Mouse (Mus musculus) kidney, postnatal 25 days (tissue): ENCODE results near the gene Krt12.

Experiments
- DNase-seq, 2 experiments: peaks; one replicate each; pipeline ENCODE4 v3.0.0; 2021; ENCODE audit warnings: mixed read lengths in 2 of 2

The Krt12 gene

GRCm38 (mm10) chr11:99422159-99422558, at the start of gene Krt12:
Gene Krt12 (minus strand): TSS chr11:99422259.
- no peak for DNase-seq

DNA sequence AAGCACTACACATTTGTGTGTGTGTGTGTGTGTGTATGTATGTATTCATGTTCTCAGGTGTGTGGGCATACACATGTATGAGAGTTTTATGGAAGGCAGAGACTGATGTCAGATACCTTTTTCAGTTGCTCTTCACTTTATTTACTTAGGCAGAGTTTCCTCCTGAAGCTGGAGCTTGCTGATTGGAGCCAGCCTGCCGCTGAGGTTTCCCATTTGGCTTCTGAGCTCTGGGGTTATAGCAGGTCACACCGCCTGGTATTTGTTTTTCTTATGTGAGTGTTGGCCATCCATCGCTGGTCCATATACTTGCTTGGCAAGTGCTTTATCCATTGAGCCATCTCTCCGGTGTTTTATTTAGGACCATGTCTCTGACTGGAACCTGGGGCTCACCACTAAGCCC, 47.2 kb upstream of the Krt12 start:
- no peak for DNase-seq

GRCm38 (mm10) chr11:99468566-99468965, 46.5 kb upstream of the Krt12 start:
- no peak for DNase-seq

DNA sequence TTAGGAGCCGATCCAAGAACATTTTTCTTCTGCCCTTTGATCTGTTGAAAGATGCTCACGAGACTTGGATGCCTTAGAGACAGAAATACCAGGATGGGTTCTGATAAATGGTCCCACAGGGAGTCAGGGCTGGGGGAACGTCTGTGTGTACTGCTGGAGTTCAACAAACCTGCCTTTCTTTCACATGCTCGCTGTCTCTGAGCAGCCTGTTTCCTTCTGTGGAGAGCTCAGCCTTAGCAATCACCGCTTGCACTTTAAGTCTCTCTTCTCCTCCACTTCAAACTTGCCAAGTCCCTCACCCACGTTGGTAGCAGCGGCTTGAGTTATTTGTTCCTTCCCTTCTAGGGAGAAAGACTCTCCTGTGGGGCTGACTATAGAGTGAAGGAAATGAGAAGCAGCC, 44.3 kb upstream of the Krt12 start:
- no peak for DNase-seq

- peak; percentile 82 to 90 for DNase-seq
These were observed 42.8 kb upstream of the Krt12 start for GRCm38 (mm10) chr11:99464836-99465235.

DNA sequence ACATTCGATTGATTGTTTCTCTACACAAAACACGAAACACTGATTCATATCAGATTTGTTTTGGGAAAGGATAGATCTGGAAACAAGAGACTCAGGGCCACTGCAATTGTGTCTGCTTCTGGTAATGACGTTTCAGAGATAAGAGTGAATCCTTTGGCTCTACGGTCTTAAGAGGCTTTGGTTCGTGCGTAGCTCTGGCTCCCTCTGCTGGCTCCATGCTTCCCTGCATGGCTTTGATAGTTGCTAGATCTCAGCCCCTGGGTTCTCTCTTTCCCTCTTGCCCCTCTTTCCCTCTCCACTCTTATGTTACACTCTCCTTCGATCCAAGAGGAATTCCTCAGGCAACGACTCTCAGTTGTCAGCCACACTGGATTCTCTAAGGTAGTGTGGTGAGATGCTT, 41.1 kb upstream of the Krt12 start:
- DNase-seq = peak; percentile 60 to 84

GRCm38 (mm10) chr11:99461736-99462135, 39.7 kb upstream of the Krt12 start:
- DNase-seq = peak; percentile 82 to 91

- peak in 1 of 2 experiments; percentile 48 for DNase-seq
These were observed 36.8 kb upstream of the Krt12 start for GRCm38 (mm10) chr11:99458887-99459286.

DNA sequence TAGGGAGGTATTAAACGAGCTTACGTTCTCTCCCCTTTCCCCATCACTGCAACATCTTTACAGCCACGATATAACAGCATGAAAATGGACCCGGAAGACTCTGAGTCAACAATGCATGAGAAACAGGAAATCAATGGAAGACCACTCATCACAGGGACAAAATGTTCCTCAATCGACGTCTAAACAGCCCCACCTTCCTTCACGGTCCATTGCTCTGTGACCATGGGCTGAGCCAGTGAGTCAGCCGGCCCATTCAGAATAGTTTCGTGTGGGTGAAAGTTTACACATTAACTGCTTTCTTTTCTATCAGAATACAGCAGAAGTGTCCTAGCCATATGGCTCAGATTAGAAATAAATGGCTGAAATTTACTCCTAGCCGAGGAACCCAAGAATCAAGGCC, 32.7 kb upstream of the Krt12 start:
- DNase-seq = peak; percentile 52 to 81

GRCm38 (mm10) chr11:99454044-99454443, 32.0 kb upstream of the Krt12 start:
- DNase-seq = no peak

- no peak for DNase-seq
These were observed 26.7 kb upstream of the Krt12 start for GRCm38 (mm10) chr11:99448769-99449168.

GRCm38 (mm10) chr11:99441220-99441619, 19.2 kb upstream of the Krt12 start:
- DNase-seq = no peak

GRCm38 (mm10) chr11:99439465-99439864, 17.4 kb upstream of the Krt12 start:
- no peak for DNase-seq

- no peak for DNase-seq
These were observed 15.9 kb upstream of the Krt12 start, which contains the start of gene Krt20 for GRCm38 (mm10) chr11:99437972-99438371. Gene Krt20 (minus strand): TSS chr11:99438150.

DNA sequence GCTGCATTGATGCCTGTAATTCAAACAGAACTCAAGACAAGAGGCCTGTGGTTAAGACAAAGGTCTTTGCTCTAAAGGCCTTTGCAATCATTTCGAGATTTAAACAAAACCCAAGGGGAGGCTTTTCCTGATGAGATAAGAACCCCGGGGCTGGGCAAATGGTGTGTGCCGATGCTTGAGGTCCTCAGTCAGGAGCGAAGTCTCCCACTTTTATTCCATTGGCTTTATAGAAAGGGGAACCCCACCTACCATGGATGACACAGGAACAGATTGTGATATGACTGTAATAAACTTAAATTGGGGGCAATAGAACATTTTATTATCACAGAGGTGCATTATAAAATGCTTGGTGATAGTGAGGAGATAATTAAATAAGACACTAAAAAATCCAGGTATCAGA, 14.6 kb upstream of the Krt12 start:
- no peak for DNase-seq

DNA sequence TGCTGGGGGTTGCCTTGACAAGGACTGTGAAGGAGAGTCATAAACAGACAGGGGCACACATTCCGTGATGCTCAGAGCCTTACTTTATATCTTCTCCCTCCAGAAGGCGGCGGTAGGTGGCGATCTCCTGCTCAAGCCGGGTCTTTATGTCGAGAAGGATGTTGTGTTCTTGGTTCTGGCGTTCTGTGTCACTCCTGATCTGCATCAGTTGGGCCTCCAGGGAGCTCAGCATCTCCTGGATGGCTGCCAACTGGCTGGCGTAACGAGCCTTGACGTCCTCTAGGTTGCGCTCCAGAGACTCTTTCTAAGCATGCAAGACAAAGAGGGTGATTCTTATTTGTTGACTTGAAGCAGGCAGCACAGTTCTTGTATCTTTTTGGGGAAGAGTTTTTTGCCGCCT, 8.6 kb upstream of the Krt12 start:
- DNase-seq = peak; percentile 63 to 67

DNA sequence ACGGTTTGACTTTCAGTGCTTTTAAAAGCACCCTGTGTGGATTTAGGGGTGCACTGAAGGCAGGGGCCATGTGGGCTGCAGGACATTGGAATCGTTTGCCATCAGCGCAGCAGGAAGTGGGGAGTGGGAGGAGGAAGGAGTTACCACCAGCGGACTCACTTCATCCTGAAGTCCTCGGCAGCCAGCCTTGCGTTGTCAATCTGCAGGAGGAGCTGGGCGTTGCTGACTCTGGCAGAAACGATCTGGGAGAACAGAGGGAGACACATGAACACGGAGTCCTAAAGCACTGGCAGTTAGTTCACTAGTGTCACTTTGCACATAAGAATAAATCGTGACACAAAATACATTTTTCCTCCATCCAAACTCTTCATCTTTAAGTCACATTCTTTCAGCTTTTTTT, 1.5 kb downstream of the Krt12 start:
- no peak for DNase-seq

DNA sequence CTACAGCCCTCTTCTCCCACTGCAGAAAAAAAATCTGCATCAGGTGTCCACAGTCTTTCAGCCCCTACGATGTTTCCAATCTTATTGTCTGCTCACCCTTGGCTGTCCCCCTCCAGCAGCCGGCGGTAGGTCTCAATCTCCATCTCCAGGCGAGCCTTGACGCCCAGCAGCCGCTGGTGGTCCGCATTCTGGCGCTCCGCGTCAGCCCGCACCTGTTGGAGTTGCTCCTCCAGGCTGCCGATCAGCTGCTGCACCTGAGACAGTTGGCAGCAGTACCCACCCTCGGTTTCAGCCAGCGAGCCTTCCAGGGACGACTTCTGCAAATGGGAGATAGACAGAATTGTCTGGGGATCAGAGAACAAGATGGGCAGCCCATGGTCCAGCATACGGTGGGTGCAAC, 4.2 kb downstream of the Krt12 start:
- no peak for DNase-seq

- DNase-seq = no peak
These were observed 5.2 kb downstream of the Krt12 start for GRCm38 (mm10) chr11:99416902-99417301.

- DNase-seq = no peak
These were observed 7.5 kb downstream of the Krt12 start for GRCm38 (mm10) chr11:99414463-99415147.

- peak; percentile 60 to 66 for DNase-seq
These were observed 8.8 kb downstream of the Krt12 start for GRCm38 (mm10) chr11:99413247-99413646.

DNA sequence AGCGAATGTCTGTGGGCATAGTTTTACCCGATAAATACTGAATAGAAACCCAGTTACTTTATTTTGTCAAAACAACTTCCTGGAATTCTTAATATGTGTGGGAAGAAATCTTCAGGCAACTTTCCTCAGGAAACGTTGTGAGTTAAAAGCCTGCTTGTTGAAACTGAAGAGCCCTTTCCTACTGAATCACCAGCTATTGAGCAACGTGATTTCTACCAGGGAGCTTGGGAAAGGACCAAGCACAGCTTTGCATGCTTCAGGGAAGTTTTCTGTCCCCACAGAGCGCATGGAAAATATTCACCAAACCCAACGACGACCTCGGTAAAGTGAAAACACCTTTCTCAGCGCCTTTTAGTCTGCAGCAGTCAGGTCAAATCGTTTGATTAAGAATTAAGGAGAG, 15.9 kb downstream of the Krt12 start:
- DNase-seq = no peak

- DNase-seq = no peak
These were observed 22.0 kb downstream of the Krt12 start for GRCm38 (mm10) chr11:99399956-99400549.

GRCm38 (mm10) chr11:99398832-99399231, 23.2 kb downstream of the Krt12 start:
- DNase-seq = no peak

GRCm38 (mm10) chr11:99398084-99398483, 24.0 kb downstream of the Krt12 start:
- DNase-seq = no peak
